Mouse (Mus musculus): Measurements from ENCODE around the gene Gm49384. TPM values are rescaled to one million over a fixed set of nuclear protein-coding genes. Genes with fewer than 3 reads are reported as not detected.
A peak's percentile ranks its signal among the peaks of the same experiment; 100 is the strongest.
"Not testable (repeated sequence)": the region's sequence is repeated elsewhere in the genome, so short reads cannot be mapped to it uniquely, and the experiment has no call there.

Gene Gm49384
- polyA plus RNA-seq, 1 experiment: 1.1 TPM

DNA sequence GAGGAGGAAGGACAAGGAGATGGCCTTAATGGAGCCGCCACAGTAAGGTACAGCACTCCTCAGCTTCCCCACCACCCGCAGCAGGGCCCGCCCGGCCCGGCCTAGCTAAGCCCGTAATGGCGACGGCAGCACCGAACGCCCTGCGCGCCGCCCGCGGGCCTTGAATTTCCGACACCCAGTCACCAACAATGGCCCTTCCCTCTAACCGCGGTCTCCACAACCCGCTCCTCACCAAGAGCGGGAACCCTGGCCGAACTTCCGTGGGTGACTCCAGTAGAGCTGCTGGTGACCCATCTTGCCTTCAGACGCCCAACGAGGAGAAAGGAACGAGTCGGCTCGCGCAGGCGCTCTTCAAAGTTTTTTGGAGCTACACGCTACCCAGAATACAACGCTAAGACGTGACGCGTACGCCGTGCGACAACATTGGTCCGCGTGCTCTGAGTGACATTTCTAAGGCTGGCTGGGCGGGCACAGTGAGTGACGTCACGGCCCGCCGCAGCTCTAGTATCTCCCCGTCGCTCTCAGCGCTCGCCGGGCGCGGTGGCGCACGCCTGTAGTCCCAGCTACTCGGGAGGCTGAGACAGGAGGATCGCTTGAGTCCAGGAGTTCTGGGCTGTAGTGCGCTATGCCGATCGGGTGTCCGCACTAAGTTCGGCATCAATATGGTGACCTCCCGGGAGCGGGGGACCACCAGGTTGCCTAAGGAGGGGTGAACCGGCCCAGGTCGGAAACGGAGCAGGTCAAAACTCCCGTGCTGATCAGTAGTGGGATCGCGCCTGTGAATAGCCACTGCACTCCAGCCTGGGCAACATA is 45.1 kb downstream of the Gm49384 start, which contains the start of gene Rps29:
TSS of gene Rps29 (minus strand) at position 422 of the 813 bp plus-strand sequence.
- peak; percentile 94 for TF ChIP-seq POLR2A (IDR thresholded peaks at IDR 0.05; ENCODE audit: extremely low read depth, insufficient read depth, low read length)
- Histone ChIP-seq H3K4me3 (ENCODE audit: insufficient read depth, low read length) (peak within 1 kb of the TSS; percentile 69), H3K27ac (ENCODE audit: insufficient read depth, low read length) (peak within 1 kb of the TSS; percentile 30)
- H3K4me1 ChIP-seq (ENCODE audit: control insufficient read depth, insufficient read depth, low read length): not testable (repeated sequence)

GRCm38 (mm10) chr12:69158366-69158764 is 45.7 kb downstream of the Gm49384 start:
- peaks cover 3% of the 10 kb centered on the region; the same call in 1 of the 2 replicates for H3K4me1 ChIP-seq (ENCODE audit: control insufficient read depth, insufficient read depth, low read length)
- H3K27ac ChIP-seq (ENCODE audit: insufficient read depth, low read length): peak overlapping the region; percentile 30
- TF ChIP-seq CTCF (IDR thresholded peaks at IDR 0.05; ENCODE audit: extremely low read depth, insufficient read depth, low read length): no peak
- no peak for TF ChIP-seq POLR2A (IDR thresholded peaks at IDR 0.05; ENCODE audit: extremely low read depth, insufficient read depth, low read length)
- H3K4me3 ChIP-seq (ENCODE audit: insufficient read depth, low read length): peak overlapping the region; percentile 69

GRCm38 (mm10) chr12:69157107-69157506 is 47.0 kb downstream of the Gm49384 start:
- H3K27ac ChIP-seq (ENCODE audit: insufficient read depth, low read length): no peak overlapping the region
- 0 out of 2 replicates have a peak, but pooled peaks have one; percentile 21 for TF ChIP-seq POLR2A (IDR thresholded peaks at IDR 0.05; ENCODE audit: extremely low read depth, insufficient read depth, low read length)
- no peak for TF ChIP-seq CTCF (IDR thresholded peaks at IDR 0.05; ENCODE audit: extremely low read depth, insufficient read depth, low read length)
- H3K4me1 ChIP-seq (ENCODE audit: control insufficient read depth, insufficient read depth, low read length): peaks cover 3% of the 10 kb centered on the region; the same call in 1 of the 2 replicates
- H3K4me3 ChIP-seq (ENCODE audit: insufficient read depth, low read length): no peak overlapping the region

DNA sequence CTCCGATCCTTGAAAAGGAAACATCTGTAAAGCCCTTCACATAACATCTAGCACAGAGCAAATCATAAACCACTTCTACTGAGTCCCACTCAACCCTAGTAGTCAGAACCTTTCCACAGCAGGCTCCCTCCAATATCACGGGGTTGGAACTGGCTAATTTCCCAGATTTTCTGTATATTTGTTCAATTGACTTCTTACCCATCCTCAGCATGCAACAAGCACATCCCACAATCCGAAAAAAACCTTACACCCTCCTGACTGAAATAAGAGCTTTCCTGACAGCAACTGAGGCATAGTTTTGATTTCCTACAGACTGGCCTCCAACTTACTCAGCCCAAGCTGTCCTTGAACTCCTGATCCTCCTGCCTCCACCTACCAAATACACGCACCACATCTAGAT is 47.6 kb downstream of the Gm49384 start:
- Histone ChIP-seq H3K27ac (ENCODE audit: insufficient read depth, low read length) (no peak overlapping the region), H3K4me3 (ENCODE audit: insufficient read depth, low read length) (no peak overlapping the region)
- TF ChIP-seq CTCF (IDR thresholded peaks at IDR 0.05; ENCODE audit: extremely low read depth, insufficient read depth, low read length) (no peak), POLR2A (IDR thresholded peaks at IDR 0.05; ENCODE audit: extremely low read depth, insufficient read depth, low read length) (no peak)

DNA sequence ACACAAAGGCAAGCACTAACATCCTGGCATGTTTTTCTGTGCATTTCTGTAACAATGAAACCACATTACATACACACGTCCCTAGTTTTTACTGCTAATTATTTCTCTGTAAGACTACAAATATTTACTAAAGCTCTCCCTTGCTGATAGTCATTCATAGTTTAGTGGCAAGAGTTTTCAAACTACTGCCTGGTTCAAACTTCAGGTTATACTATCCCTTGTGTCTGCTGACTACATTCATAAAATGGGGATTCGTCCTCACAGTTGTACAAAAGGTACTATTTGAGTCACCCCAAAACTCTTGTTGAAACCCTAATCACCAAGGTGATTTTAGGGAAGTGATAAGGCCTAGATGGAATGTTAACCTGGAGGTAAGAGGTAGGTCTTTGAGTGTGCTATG is 48.1 kb downstream of the Gm49384 start:
- H3K27ac ChIP-seq (ENCODE audit: insufficient read depth, low read length): no peak overlapping the region
- H3K4me1 ChIP-seq (ENCODE audit: control insufficient read depth, insufficient read depth, low read length): peaks cover 3% of the 10 kb centered on the region; the same call in 1 of the 2 replicates
- H3K4me3 ChIP-seq (ENCODE audit: insufficient read depth, low read length): no peak overlapping the region
- TF ChIP-seq POLR2A (IDR thresholded peaks at IDR 0.05; ENCODE audit: extremely low read depth, insufficient read depth, low read length) (no peak), CTCF (IDR thresholded peaks at IDR 0.05; ENCODE audit: extremely low read depth, insufficient read depth, low read length) (no peak)

More for the DNA sequence above, 47.6 kb downstream of the Gm49384 start:
- H3K4me1 ChIP-seq (ENCODE audit: control insufficient read depth, insufficient read depth, low read length): peaks cover 3% of the 10 kb centered on the region; the same call in 1 of the 2 replicates

- Histone ChIP-seq H3K4me1 (ENCODE audit: control insufficient read depth, insufficient read depth, low read length) (no peaks in the 10 kb centered on the region), H3K27ac (ENCODE audit: insufficient read depth, low read length) (no peak overlapping the region), H3K4me3 (ENCODE audit: insufficient read depth, low read length) (no peak overlapping the region)
- TF ChIP-seq CTCF (IDR thresholded peaks at IDR 0.05; ENCODE audit: extremely low read depth, insufficient read depth, low read length) (no peak), POLR2A (IDR thresholded peaks at IDR 0.05; ENCODE audit: extremely low read depth, insufficient read depth, low read length) (no peak)
Observed at GRCm38 (mm10) chr12:69150049-69150448, 54.0 kb downstream of the Gm49384 start.

DNA sequence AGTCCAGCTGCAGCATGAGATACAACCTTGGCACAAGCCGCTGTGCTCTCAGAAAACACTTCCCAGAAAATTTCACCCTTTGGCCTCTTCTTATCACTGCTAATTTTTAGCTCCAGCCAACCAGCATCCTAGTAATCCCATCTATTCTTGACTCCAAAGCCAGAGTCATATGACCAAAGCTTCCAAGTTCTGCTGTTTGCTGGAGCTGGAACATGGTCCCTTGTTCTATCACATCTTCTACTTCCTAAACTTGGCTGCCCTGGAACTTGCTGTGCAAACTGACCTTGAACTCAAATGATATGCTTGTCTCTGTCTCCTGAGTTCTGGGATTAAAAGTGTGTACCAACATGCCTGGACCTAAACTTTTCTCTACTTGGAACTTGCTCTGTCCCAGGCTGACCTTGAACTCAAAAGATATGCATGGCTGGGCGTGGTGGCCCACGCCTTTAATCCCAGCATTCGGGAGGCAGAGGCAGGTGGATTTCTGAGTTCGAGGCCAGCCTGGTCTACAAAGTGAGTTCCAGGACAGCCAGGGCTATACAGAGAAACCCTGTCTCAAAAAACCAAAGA is 56.8 kb downstream of the Gm49384 start:
- Histone ChIP-seq H3K4me1 (ENCODE audit: control insufficient read depth, insufficient read depth, low read length) (no peaks in the 10 kb centered on the region), H3K27ac (ENCODE audit: insufficient read depth, low read length) (no peak overlapping the region), H3K4me3 (ENCODE audit: insufficient read depth, low read length) (no peak overlapping the region)
- TF ChIP-seq POLR2A (IDR thresholded peaks at IDR 0.05; ENCODE audit: extremely low read depth, insufficient read depth, low read length) (no peak), CTCF (IDR thresholded peaks at IDR 0.05; ENCODE audit: extremely low read depth, insufficient read depth, low read length) (no peak)

GRCm38 (mm10) chr12:69143460-69143859 is 60.6 kb downstream of the Gm49384 start:
- no peak overlapping the region for H3K4me3 ChIP-seq (ENCODE audit: insufficient read depth, low read length)
- TF ChIP-seq CTCF (IDR thresholded peaks at IDR 0.05; ENCODE audit: extremely low read depth, insufficient read depth, low read length) (no peak), POLR2A (IDR thresholded peaks at IDR 0.05; ENCODE audit: extremely low read depth, insufficient read depth, low read length) (no peak)
- H3K4me1 ChIP-seq (ENCODE audit: control insufficient read depth, insufficient read depth, low read length): no peaks in the 10 kb centered on the region
- H3K27ac ChIP-seq (ENCODE audit: insufficient read depth, low read length): no peak overlapping the region

GRCm38 (mm10) chr12:69139841-69140240 is 64.2 kb downstream of the Gm49384 start:
- TF ChIP-seq POLR2A (IDR thresholded peaks at IDR 0.05; ENCODE audit: extremely low read depth, insufficient read depth, low read length) (no peak), CTCF (IDR thresholded peaks at IDR 0.05; ENCODE audit: extremely low read depth, insufficient read depth, low read length) (no peak)
- no peak overlapping the region for H3K4me3 ChIP-seq (ENCODE audit: insufficient read depth, low read length)
- no peak overlapping the region for H3K27ac ChIP-seq (ENCODE audit: insufficient read depth, low read length)
- H3K4me1 ChIP-seq (ENCODE audit: control insufficient read depth, insufficient read depth, low read length): no peaks in the 10 kb centered on the region

Other genes with a start within 250 kb of the Gm49384 start
- 1,487 and 1,750 TPM in 2 replicates for gene Rps29, start 45.1 kb downstream of the Gm49384 start, polyA plus RNA-seq (2012; rRNA removed)
- 0.13 and 0.15 TPM in 2 replicates for gene Lrr1, start 35.5 kb downstream of the Gm49384 start, polyA plus RNA-seq (2012; rRNA removed)
- gene Rpl36al, start 20.2 kb downstream of the Gm49384 start, polyA plus RNA-seq (2012; rRNA removed): 324 and 336 TPM in 2 replicates
- 15.2 and 15.3 TPM in 2 replicates for gene Mgat2, start 20.1 kb downstream of the Gm49384 start, polyA plus RNA-seq (2012; rRNA removed)
- gene Gm49383, start 7.2 kb downstream of the Gm49384 start, polyA plus RNA-seq (2012; rRNA removed): 0.61 and 0.64 TPM in 2 replicates
- gene Dnaaf2, start 5.8 kb downstream of the Gm49384 start, polyA plus RNA-seq (2012; rRNA removed): 2.2 and 3.1 TPM in 2 replicates
- 0.44 and 1.1 TPM in 2 replicates for gene Pole2, start 23.9 kb upstream of the Gm49384 start, polyA plus RNA-seq (2012; rRNA removed)
- 11.5 and 14.1 TPM in 2 replicates for gene Klhdc1, start 36.9 kb upstream of the Gm49384 start, polyA plus RNA-seq (2012; rRNA removed)
- gene Klhdc2, start 92.4 kb upstream of the Gm49384 start, polyA plus RNA-seq (2012; rRNA removed): 122 and 123 TPM in 2 replicates
- gene Nemf, start 152.9 kb upstream of the Gm49384 start, polyA plus RNA-seq (2012; rRNA removed): 33.7 and 34.4 TPM in 2 replicates
- 43.1 and 44.7 TPM in 2 replicates for gene Arf6, start 167.9 kb upstream of the Gm49384 start, polyA plus RNA-seq (2012; rRNA removed)
- 0.40 and 0.64 TPM in 2 replicates for gene Gm9887, start 168.2 kb upstream of the Gm49384 start, polyA plus RNA-seq (2012; rRNA removed)